Mouse (Mus musculus): ENCODE data around the gene Arpp21.

DNA sequence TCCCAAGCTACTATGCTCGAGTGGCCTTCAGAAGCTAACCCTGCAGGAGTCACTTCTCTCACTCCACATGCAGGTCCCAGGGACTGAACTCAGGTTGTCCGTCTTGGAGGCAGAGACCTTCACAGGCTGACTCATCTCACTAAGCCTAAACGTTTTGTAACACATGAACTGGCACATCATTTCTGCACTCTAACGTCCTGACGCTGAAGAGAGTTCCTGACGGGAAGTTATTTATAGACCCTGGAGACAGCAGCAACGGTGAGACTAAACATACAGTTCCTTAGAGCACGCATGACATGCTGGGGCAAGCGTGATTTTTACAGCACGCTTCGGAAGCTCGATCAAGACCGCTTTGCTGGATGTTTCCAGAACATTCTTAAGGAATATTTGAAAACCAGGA is 8.6 kb downstream of the Arpp21 start:
- TF ChIP-seq SRF (IDR thresholded peaks at IDR 0.05; ENCODE audit: control insufficient read depth, insufficient read length, low read depth) (no peak), POLR2A (IDR thresholded peaks at IDR 0.05; ENCODE audit: insufficient read length, low read depth) (no peak), E2F4 (IDR thresholded peaks at IDR 0.05; ENCODE audit: insufficient read depth) (no peak), USF1 (IDR thresholded peaks at IDR 0.05; ENCODE audit: low read depth) (no peak), POLR2AphosphoS2 (IDR thresholded peaks at IDR 0.05; ENCODE audit: insufficient read length, low read depth) (no peak), MYOG (IDR thresholded peaks at IDR 0.05; ENCODE audit: control insufficient read depth in 1 of 3, insufficient read depth in 1 of 3, insufficient read length in 2 of 3, low read depth in 2 of 3) (no peak), TCF3 (IDR thresholded peaks at IDR 0.05; ENCODE audit: insufficient read length, low read depth) (no peak), TCF12 (IDR thresholded peaks at IDR 0.05; ENCODE audit: insufficient read depth, poor library complexity, severe bottlenecking) (no peak), MAX (IDR thresholded peaks at IDR 0.05; ENCODE audit: low read depth) (no peak), CEBPB (IDR thresholded peaks at IDR 0.05; ENCODE audit: insufficient read depth, poor library complexity, severe bottlenecking) (no peak), MYOD1 (IDR thresholded peaks at IDR 0.05; ENCODE audit: control insufficient read depth in 1 of 3, insufficient read length in 2 of 3, low read depth in 2 of 3) (no peak), REST (IDR thresholded peaks at IDR 0.05; ENCODE audit: insufficient read depth, insufficient read length) (no peak)
